Mouse (Mus musculus) embryo, embryonic 11 days (tissue): ENCODE measurements around the gene Vps33b.

Source experiments
- DNase-seq: peaks from one replicate; pipeline ENCODE4 v3.0.0-alpha.2; 2015

Vps33b gene

GRCm38 (mm10) chr7:80273456-80273855 is 4.0 kb downstream of the Vps33b start:
- no peak for DNase-seq

- DNase-seq = no peak
These were observed 6.9 kb downstream of the Vps33b start for GRCm38 (mm10) chr7:80276374-80276773.

GRCm38 (mm10) chr7:80280032-80280431 is 10.6 kb downstream of the Vps33b start:
- DNase-seq = no peak

- no peak for DNase-seq
These were observed 11.5 kb downstream of the Vps33b start for GRCm38 (mm10) chr7:80280998-80281397.

- no peak for DNase-seq
These were observed 12.2 kb downstream of the Vps33b start for GRCm38 (mm10) chr7:80281646-80282045.

GRCm38 (mm10) chr7:80283226-80283918 is 13.9 kb downstream of the Vps33b start:
- DNase-seq = no peak

- no peak for DNase-seq
These were observed 14.9 kb downstream of the Vps33b start for GRCm38 (mm10) chr7:80284391-80284790.

- DNase-seq = no peak
These were observed 16.3 kb downstream of the Vps33b start for GRCm38 (mm10) chr7:80285725-80286124.

- DNase-seq = no peak
These were observed 18.3 kb downstream of the Vps33b start for GRCm38 (mm10) chr7:80287736-80288135.

GRCm38 (mm10) chr7:80294062-80294763 is 24.8 kb downstream of the Vps33b start, which contains the start of gene Prc1:
TSS of gene Prc1 (plus strand) at chr7:80294450.
- DNase-seq = peak; percentile 98

GRCm38 (mm10) chr7:80294764-80295648 is 25.6 kb downstream of the Vps33b start:
- peak; percentile 65 for DNase-seq

- no peak for DNase-seq
These were observed 27.0 kb downstream of the Vps33b start for GRCm38 (mm10) chr7:80296462-80296861.

GRCm38 (mm10) chr7:80297041-80297440 is 27.6 kb downstream of the Vps33b start:
- DNase-seq = no peak

GRCm38 (mm10) chr7:80298754-80299153 is 29.3 kb downstream of the Vps33b start:
- no peak for DNase-seq

GRCm38 (mm10) chr7:80299568-80299967 is 30.1 kb downstream of the Vps33b start:
- DNase-seq = no peak

GRCm38 (mm10) chr7:80301522-80301921 is 32.1 kb downstream of the Vps33b start:
- no peak for DNase-seq

GRCm38 (mm10) chr7:80307766-80308165 is 38.3 kb downstream of the Vps33b start:
- DNase-seq = no peak

- no peak for DNase-seq
These were observed 41.3 kb downstream of the Vps33b start for GRCm38 (mm10) chr7:80310771-80311170.

GRCm38 (mm10) chr7:80315733-80316132 is 46.3 kb downstream of the Vps33b start:
- DNase-seq = no peak

GRCm38 (mm10) chr7:80317439-80318115 is 48.1 kb downstream of the Vps33b start:
- DNase-seq = no peak

GRCm38 (mm10) chr7:80318670-80319069 is 49.2 kb downstream of the Vps33b start:
- no peak for DNase-seq

GRCm38 (mm10) chr7:80319846-80320496 is 50.5 kb downstream of the Vps33b start:
- no peak for DNase-seq
